Mouse (Mus musculus): ENCODE results near the gene Dhrs9. TPM values are rescaled to one million over a fixed set of nuclear protein-coding genes. Genes with fewer than 3 reads are reported as not detected.

Gene Dhrs9
- polyA plus RNA-seq, 1 experiment from 2014 or later = not detected

- H3K36me3 ChIP-seq (replicated peaks; ENCODE audit: control insufficient read depth, insufficient read depth) = no peaks in the 10 kb centered on the region
- 83% methylated on average over 5 of the region's 5 CpGs for WGBS
- H3K27ac ChIP-seq = no peak overlapping the region
- H3K27me3 ChIP-seq (ENCODE audit: control insufficient read depth, insufficient read depth, low read length) = no peaks in the 10 kb centered on the region
- H3K4me2 ChIP-seq (replicated peaks) = no peak overlapping the region
- H3K4me1 ChIP-seq (replicated peaks; ENCODE audit: control insufficient read depth, insufficient read depth, low read length) = no peaks in the 10 kb centered on the region
- H3K4me3 ChIP-seq (replicated peaks; ENCODE audit: low read length) = no peak overlapping the region
- ATAC-seq (ENCODE audit: low FRiP score) = no peak
- H3K9me3 ChIP-seq (ENCODE audit: control insufficient read depth, low read length) = no peaks in the 10 kb centered on the region
- H3K9ac ChIP-seq = no peak overlapping the region
- DNase-seq (ENCODE audit: low spot score) = no peak
These were observed 2.6 kb downstream of the Dhrs9 start for GRCm38 (mm10) chr2:69382838-69383237.

GRCm38 (mm10) chr2:69386118-69386871 lies 6.0 kb downstream of the Dhrs9 start:
- no peak for DNase-seq (ENCODE audit: low spot score)
- H3K4me2 ChIP-seq (replicated peaks) = no peak overlapping the region
- H3K9ac ChIP-seq = no peak overlapping the region
- H3K27me3 ChIP-seq (ENCODE audit: control insufficient read depth, insufficient read depth, low read length) = no peaks in the 10 kb centered on the region
- H3K9me3 ChIP-seq (ENCODE audit: control insufficient read depth, low read length) = no peaks in the 10 kb centered on the region
- no peaks in the 10 kb centered on the region for H3K36me3 ChIP-seq (replicated peaks; ENCODE audit: control insufficient read depth, insufficient read depth)
- WGBS = 89% methylated on average over 3 of the region's 3 CpGs
- H3K27ac ChIP-seq = no peak overlapping the region
- no peaks in the 10 kb centered on the region for H3K4me1 ChIP-seq (replicated peaks; ENCODE audit: control insufficient read depth, insufficient read depth, low read length)
- ATAC-seq (ENCODE audit: low FRiP score) = no peak
- no peak overlapping the region for H3K4me3 ChIP-seq (replicated peaks; ENCODE audit: low read length)

GRCm38 (mm10) chr2:69393947-69394346 lies 13.7 kb downstream of the Dhrs9 start:
- H3K27me3 ChIP-seq (ENCODE audit: control insufficient read depth, insufficient read depth, low read length) = no peaks in the 10 kb centered on the region
- no peak overlapping the region for H3K9ac ChIP-seq
- H3K4me1 ChIP-seq (replicated peaks; ENCODE audit: control insufficient read depth, insufficient read depth, low read length) = no peaks in the 10 kb centered on the region
- H3K4me3 ChIP-seq (replicated peaks; ENCODE audit: low read length) = no peak overlapping the region
- H3K4me2 ChIP-seq (replicated peaks) = no peak overlapping the region
- ATAC-seq (ENCODE audit: low FRiP score) = no peak
- no peak for DNase-seq (ENCODE audit: low spot score)
- no peaks in the 10 kb centered on the region for H3K9me3 ChIP-seq (ENCODE audit: control insufficient read depth, low read length)
- no peaks in the 10 kb centered on the region for H3K36me3 ChIP-seq (replicated peaks; ENCODE audit: control insufficient read depth, insufficient read depth)
- H3K27ac ChIP-seq = no peak overlapping the region
- 91% methylated on average over 2 of the region's 2 CpGs for WGBS

- ATAC-seq (ENCODE audit: low FRiP score) (no peak), DNase-seq (ENCODE audit: low spot score) (no peak)
- H3K27me3 ChIP-seq (ENCODE audit: control insufficient read depth, insufficient read depth, low read length) = no peaks in the 10 kb centered on the region
- no peak overlapping the region for H3K4me2 ChIP-seq (replicated peaks)
- H3K4me3 ChIP-seq (replicated peaks; ENCODE audit: low read length) = no peak overlapping the region
- no peak overlapping the region for H3K27ac ChIP-seq
- no peaks in the 10 kb centered on the region for H3K4me1 ChIP-seq (replicated peaks; ENCODE audit: control insufficient read depth, insufficient read depth, low read length)
- 83% methylated on average over 9 of the region's 9 CpGs for WGBS
- H3K9me3 ChIP-seq (ENCODE audit: control insufficient read depth, low read length) = no peaks in the 10 kb centered on the region
- no peak overlapping the region for H3K9ac ChIP-seq
- no peaks in the 10 kb centered on the region for H3K36me3 ChIP-seq (replicated peaks; ENCODE audit: control insufficient read depth, insufficient read depth)
These were observed 15.5 kb downstream of the Dhrs9 start for GRCm38 (mm10) chr2:69395597-69396248.

GRCm38 (mm10) chr2:69396760-69397435 lies 16.7 kb downstream of the Dhrs9 start:
- DNase-seq (ENCODE audit: low spot score) (no peak), ATAC-seq (ENCODE audit: low FRiP score) (no peak)
- H3K4me2 ChIP-seq (replicated peaks) = no peak overlapping the region
- 90% methylated on average over 12 of the region's 12 CpGs for WGBS
- no peaks in the 10 kb centered on the region for H3K4me1 ChIP-seq (replicated peaks; ENCODE audit: control insufficient read depth, insufficient read depth, low read length)
- H3K36me3 ChIP-seq (replicated peaks; ENCODE audit: control insufficient read depth, insufficient read depth) = no peaks in the 10 kb centered on the region
- H3K9me3 ChIP-seq (ENCODE audit: control insufficient read depth, low read length) = no peaks in the 10 kb centered on the region
- H3K27ac ChIP-seq = no peak overlapping the region
- H3K27me3 ChIP-seq (ENCODE audit: control insufficient read depth, insufficient read depth, low read length) = no peaks in the 10 kb centered on the region
- no peak overlapping the region for H3K4me3 ChIP-seq (replicated peaks; ENCODE audit: low read length)
- no peak overlapping the region for H3K9ac ChIP-seq

- no peak for ATAC-seq (ENCODE audit: low FRiP score)
- no peak overlapping the region for H3K9ac ChIP-seq
- no peak for DNase-seq (ENCODE audit: low spot score)
- no peak overlapping the region for H3K4me2 ChIP-seq (replicated peaks)
- no peaks in the 10 kb centered on the region for H3K9me3 ChIP-seq (ENCODE audit: control insufficient read depth, low read length)
- no peaks in the 10 kb centered on the region for H3K27me3 ChIP-seq (ENCODE audit: control insufficient read depth, insufficient read depth, low read length)
- WGBS = 83% methylated on average over 7 of the region's 7 CpGs
- H3K36me3 ChIP-seq (replicated peaks; ENCODE audit: control insufficient read depth, insufficient read depth) = no peaks in the 10 kb centered on the region
- no peaks in the 10 kb centered on the region for H3K4me1 ChIP-seq (replicated peaks; ENCODE audit: control insufficient read depth, insufficient read depth, low read length)
- H3K4me3 ChIP-seq (replicated peaks; ENCODE audit: low read length) = no peak overlapping the region
- H3K27ac ChIP-seq = no peak overlapping the region
These were observed 20.8 kb downstream of the Dhrs9 start for GRCm38 (mm10) chr2:69400866-69401604.

GRCm38 (mm10) chr2:69401891-69402290 lies 21.6 kb downstream of the Dhrs9 start:
- no peaks in the 10 kb centered on the region for H3K9me3 ChIP-seq (ENCODE audit: control insufficient read depth, low read length)
- no peak overlapping the region for H3K27ac ChIP-seq
- ATAC-seq (ENCODE audit: low FRiP score) (no peak), DNase-seq (ENCODE audit: low spot score) (no peak)
- no peaks in the 10 kb centered on the region for H3K27me3 ChIP-seq (ENCODE audit: control insufficient read depth, insufficient read depth, low read length)
- H3K36me3 ChIP-seq (replicated peaks; ENCODE audit: control insufficient read depth, insufficient read depth) = no peaks in the 10 kb centered on the region
- H3K4me1 ChIP-seq (replicated peaks; ENCODE audit: control insufficient read depth, insufficient read depth, low read length) = no peaks in the 10 kb centered on the region
- 92% methylated on average over 6 of the region's 6 CpGs for WGBS
- H3K4me2 ChIP-seq (replicated peaks) = no peak overlapping the region
- no peak overlapping the region for H3K9ac ChIP-seq
- no peak overlapping the region for H3K4me3 ChIP-seq (replicated peaks; ENCODE audit: low read length)

- no peaks in the 10 kb centered on the region for H3K27me3 ChIP-seq (ENCODE audit: control insufficient read depth, insufficient read depth, low read length)
- no peak overlapping the region for H3K4me3 ChIP-seq (replicated peaks; ENCODE audit: low read length)
- no peak for DNase-seq (ENCODE audit: low spot score)
- no peak for ATAC-seq (ENCODE audit: low FRiP score)
- H3K36me3 ChIP-seq (replicated peaks; ENCODE audit: control insufficient read depth, insufficient read depth) = no peaks in the 10 kb centered on the region
- H3K9me3 ChIP-seq (ENCODE audit: control insufficient read depth, low read length) = no peaks in the 10 kb centered on the region
- H3K4me2 ChIP-seq (replicated peaks) = no peak overlapping the region
- no peak overlapping the region for H3K9ac ChIP-seq
- no peaks in the 10 kb centered on the region for H3K4me1 ChIP-seq (replicated peaks; ENCODE audit: control insufficient read depth, insufficient read depth, low read length)
- no peak overlapping the region for H3K27ac ChIP-seq
- 88% methylated on average over 7 of the region's 7 CpGs for whole genome bisulfite sequencing
These were observed 22.1 kb downstream of the Dhrs9 start for GRCm38 (mm10) chr2:69402309-69402708.

GRCm38 (mm10) chr2:69405692-69406091 lies 25.4 kb downstream of the Dhrs9 start:
- 95% methylated on average over 5 of the region's 5 CpGs for WGBS
- DNase-seq (ENCODE audit: low spot score) = no peak

More at GRCm38 (mm10) chr2:69405692-69406091, 25.4 kb downstream of the Dhrs9 start:
- Histone ChIP-seq H3K9ac (no peak overlapping the region), H3K27me3 (ENCODE audit: control insufficient read depth, insufficient read depth, low read length) (no peaks in the 10 kb centered on the region), H3K4me1 (replicated peaks; ENCODE audit: control insufficient read depth, insufficient read depth, low read length) (no peaks in the 10 kb centered on the region), H3K4me2 (replicated peaks) (no peak overlapping the region), H3K27ac (no peak overlapping the region), H3K9me3 (ENCODE audit: control insufficient read depth, low read length) (no peaks in the 10 kb centered on the region), H3K4me3 (replicated peaks; ENCODE audit: low read length) (no peak overlapping the region), H3K36me3 (replicated peaks; ENCODE audit: control insufficient read depth, insufficient read depth) (no peaks in the 10 kb centered on the region)
- ATAC-seq (ENCODE audit: low FRiP score) = no peak

Measured in hindbrain, embryonic 14.5 days (tissue).